Mouse (Mus musculus) lung, adult 2 months (tissue): ENCODE measurements at regions not wholly inside any gene's neighbourhood (a gene's known extent, or its start where the extent isn't known, plus 50 kb on each side); places are given as distances from the start of the nearest gene placed in this dataset.

ENCODE experiments used
- DNase-seq: peaks from one replicate; pipeline ENCODE4 v3.0.0; 2022
- H3K4me1 ChIP-seq: fragments of 200-500 bp; 2 replicates; pipeline ENCODE4 v1.6.1; 2011; ENCODE audit warnings: low read length; ENCODE audit not compliant: control insufficient read depth, insufficient read depth
- H3K4me3 ChIP-seq: fragments of 200-500 bp; replicated peaks from 2 replicates; pipeline ENCODE3; 2011; ENCODE audit warnings: low read depth, mild to moderate bottlenecking, control low read depth, low read length; ENCODE audit errors: extremely low read depth
- CTCF ChIP-seq: fragments of 200-500 bp; IDR thresholded peaks from 2 replicates; pipeline ENCODE4 v1.5.1; 2011; ENCODE audit warnings: mild to moderate bottlenecking, low read length, control low read depth; ENCODE audit not compliant: insufficient read depth
- POLR2A ChIP-seq: fragments of 200-500 bp; IDR thresholded peaks from 2 replicates; pipeline ENCODE4 v1.6.1; 2011; ENCODE audit warnings: low read depth, mild to moderate bottlenecking, control low read depth, low read length, borderline replicate concordance; ENCODE audit errors: extremely low read depth
- WGBS: fragments of 180-500 bp; shearing (Covaris S2); methylation state at CpG from one replicate; pipeline ENCODE4 v1.1.7; 2018; 5-methylcytosine and 5-hydroxymethylcytosine counted together

GRCm38 (mm10) chr19:59673537-59673936, 215.4 kb downstream of the Emx2 start:
- Histone ChIP-seq H3K4me3 (no peak overlapping the region), H3K4me1 (no peaks in the 10 kb centered on the region)
- DNase-seq, result no peak
- TF ChIP-seq CTCF, result no peak
- no peak for TF ChIP-seq POLR2A

- Histone ChIP-seq H3K4me3 (no peak overlapping the region), H3K4me1 (no peaks in the 10 kb centered on the region)
- DNase-seq, result no peak
- TF ChIP-seq POLR2A (no peak), CTCF (no peak)
- WGBS, result 87% methylated on average over 7 of the region's 7 CpGs
Observed at GRCm38 (mm10) chr19:59679191-59679590, 221.0 kb downstream of the Emx2 start.

GRCm38 (mm10) chr19:59680356-59680755, 222.2 kb downstream of the Emx2 start:
- DNase-seq, result no peak

GRCm38 (mm10) chr19:59684292-59684691, 226.1 kb downstream of the Emx2 start:
- no peak for DNase-seq
- Histone ChIP-seq H3K4me3 (no peak overlapping the region), H3K4me1 (no peaks in the 10 kb centered on the region)
- no peak for TF ChIP-seq CTCF
- no peak for TF ChIP-seq POLR2A
- WGBS, result 90% methylated on average over 7 of the region's 7 CpGs

More at GRCm38 (mm10) chr19:59680356-59680755, 222.2 kb downstream of the Emx2 start:
- Histone ChIP-seq H3K4me1 (no peaks in the 10 kb centered on the region), H3K4me3 (no peak overlapping the region)
- 83% methylated on average over 4 of the region's 4 CpGs for WGBS
- TF ChIP-seq POLR2A (no peak), CTCF (no peak)

- H3K4me1 ChIP-seq, result no peaks in the 10 kb centered on the region
- no peak overlapping the region for H3K4me3 ChIP-seq
- DNase-seq, result no peak
- WGBS, result 69% methylated on average over 19 of the region's 19 CpGs
- TF ChIP-seq POLR2A, result no peak
- no peak for TF ChIP-seq CTCF
Observed at GRCm38 (mm10) chr19:59685826-59686717, 227.9 kb downstream of the Emx2 start.

- Histone ChIP-seq H3K4me1 (no peaks in the 10 kb centered on the region), H3K4me3 (no peak overlapping the region)
- 70% methylated on average over 7 of the region's 7 CpGs for WGBS
- no peak for DNase-seq
- TF ChIP-seq CTCF, result no peak
- no peak for TF ChIP-seq POLR2A
Observed at GRCm38 (mm10) chr19:59687206-59687605, 229.0 kb downstream of the Emx2 start.

- Histone ChIP-seq H3K4me3 (no peak overlapping the region), H3K4me1 (no peaks in the 10 kb centered on the region)
- no peak for DNase-seq
- TF ChIP-seq CTCF (no peak), POLR2A (no peak)
- 74% methylated on average over 1 of the region's 1 CpGs for WGBS
Observed at GRCm38 (mm10) chr19:59687681-59688080, 229.5 kb downstream of the Emx2 start.

- TF ChIP-seq POLR2A (no peak), CTCF (no peak)
- Histone ChIP-seq H3K4me3 (no peak overlapping the region), H3K4me1 (no peaks in the 10 kb centered on the region)
- 78% methylated on average over 15 of the region's 15 CpGs for WGBS
- DNase-seq, result no peak
Observed at GRCm38 (mm10) chr19:59691541-59692096, 233.4 kb downstream of the Emx2 start.

GRCm38 (mm10) chr19:59697628-59698027, 239.5 kb downstream of the Emx2 start:
- DNase-seq, result no peak
- Histone ChIP-seq H3K4me3 (no peak overlapping the region), H3K4me1 (no peaks in the 10 kb centered on the region)
- 78% methylated on average over 5 of the region's 5 CpGs for WGBS
- TF ChIP-seq POLR2A, result no peak

- no peak for DNase-seq
- TF ChIP-seq POLR2A (no peak), CTCF (no peak)
- Histone ChIP-seq H3K4me1 (no peaks in the 10 kb centered on the region), H3K4me3 (no peak overlapping the region)
- 63% methylated on average over 3 of the region's 3 CpGs for WGBS
Observed at GRCm38 (mm10) chr19:59700187-59700586, 242.0 kb downstream of the Emx2 start.
